Mouse (Mus musculus) ZHBTc4 (cell line): ENCODE results near the gene Mad1l1.
A peak's percentile ranks its signal among the peaks of the same experiment; 100 is the strongest.
"Not testable (repeated sequence)": the region's sequence is repeated elsewhere in the genome, so short reads cannot be mapped to it uniquely, and the experiment has no call there.

Source experiments
- DNase-seq: peaks from one replicate; pipeline ENCODE4 v3.0.0-alpha.2; 2011; ENCODE audit warnings: low read depth, low spot score

Gene Mad1l1

GRCm38 (mm10) chr5:140009083-140009655 is 312.2 kb downstream of the Mad1l1 start:
- no peak for DNase-seq

- no peak for DNase-seq
These were observed 312.9 kb downstream of the Mad1l1 start for GRCm38 (mm10) chr5:140008523-140008806.

- DNase-seq: no peak
These were observed 313.5 kb downstream of the Mad1l1 start for GRCm38 (mm10) chr5:140007656-140008522.

GRCm38 (mm10) chr5:140006861-140007260 is 314.5 kb downstream of the Mad1l1 start:
- DNase-seq: no peak

GRCm38 (mm10) chr5:140002541-140002940 is 318.8 kb downstream of the Mad1l1 start:
- peak; percentile 15 for DNase-seq

GRCm38 (mm10) chr5:139998916-139999315 is 322.4 kb downstream of the Mad1l1 start:
- DNase-seq: peak; percentile 75

- not testable (repeated sequence) for DNase-seq
These were observed 323.0 kb downstream of the Mad1l1 start for GRCm38 (mm10) chr5:139998321-139998720.

- no peak for DNase-seq
These were observed 329.8 kb downstream of the Mad1l1 start for GRCm38 (mm10) chr5:139991531-139991930.

GRCm38 (mm10) chr5:139985073-139985746 is 336.1 kb downstream of the Mad1l1 start:
- DNase-seq: peak; percentile 47

- DNase-seq: no peak
These were observed 339.4 kb downstream of the Mad1l1 start for GRCm38 (mm10) chr5:139981976-139982375.

GRCm38 (mm10) chr5:139979371-139979770 is 342.0 kb downstream of the Mad1l1 start:
- DNase-seq: no peak

GRCm38 (mm10) chr5:139978525-139979276 is 342.7 kb downstream of the Mad1l1 start:
- peak; percentile 58 for DNase-seq

GRCm38 (mm10) chr5:139977476-139977875 is 343.9 kb downstream of the Mad1l1 start:
- DNase-seq: no peak

GRCm38 (mm10) chr5:139976584-139976983 is 344.8 kb downstream of the Mad1l1 start:
- no peak for DNase-seq

- DNase-seq: peak; percentile 53
These were observed 351.1 kb downstream of the Mad1l1 start for GRCm38 (mm10) chr5:139970186-139970631.

- no peak for DNase-seq
These were observed 352.0 kb downstream of the Mad1l1 start for GRCm38 (mm10) chr5:139969151-139969948.

- no peak for DNase-seq
These were observed 355.8 kb downstream of the Mad1l1 start for GRCm38 (mm10) chr5:139965596-139965995.

GRCm38 (mm10) chr5:139964391-139964790 is 357.0 kb downstream of the Mad1l1 start:
- no peak for DNase-seq

GRCm38 (mm10) chr5:139959741-139960140 is 361.6 kb downstream of the Mad1l1 start:
- no peak for DNase-seq
